Mouse (Mus musculus) midbrain, embryonic 16.5 days (tissue): ENCODE data around the gene P2rx6. TPM values are rescaled to one million over a fixed set of nuclear protein-coding genes. Genes with fewer than 3 reads are reported as not detected.

Source experiments
- polyA plus RNA-seq: library from polyadenylated mRNA; unstranded; fragments of >200 nt; fragmentation: Nextera tagmentation; extraction: Ambion mirVana; gene quantifications from 2 replicates; pipeline ENCODE4 v1.2.1, GENCODE M21; 2015

The P2rx6 gene
- polyA plus RNA-seq, 1 experiment from 2014 or later: 3.5 TPM

Other genes with a start within 250 kb of the P2rx6 start
- gene Serpind1, start 230.5 kb upstream of the P2rx6 start, polyA plus RNA-seq: 2.8 and 3.7 TPM in 2 replicates
- 26.0 and 30.9 TPM in 2 replicates for gene Snap29, start 155.9 kb upstream of the P2rx6 start, polyA plus RNA-seq
- gene Pi4ka, start 155.6 kb upstream of the P2rx6 start, polyA plus RNA-seq: 73.7 and 74.8 TPM in 2 replicates
- gene Crkl, start 109.9 kb upstream of the P2rx6 start, polyA plus RNA-seq: 72.4 and 88.8 TPM in 2 replicates
- 13.6 and 22.2 TPM in 2 replicates for gene Aifm3, start 72.3 kb upstream of the P2rx6 start, polyA plus RNA-seq
- 145 and 151 TPM in 2 replicates for gene Lztr1, start 53.2 kb upstream of the P2rx6 start, polyA plus RNA-seq
- 60.7 and 62.7 TPM in 2 replicates for gene Thap7, start 30.7 kb upstream of the P2rx6 start, polyA plus RNA-seq
- gene Lrrc74b, start 638 bp upstream of the P2rx6 start, polyA plus RNA-seq: 1.3 and 2.0 TPM in 2 replicates
- 43.7 and 49.5 TPM in 2 replicates for gene Slc7a4, start 21.3 kb downstream of the P2rx6 start, polyA plus RNA-seq
- gene Smpd4, start 57.5 kb downstream of the P2rx6 start, polyA plus RNA-seq: 27.6 and 28.4 TPM in 2 replicates
- gene Ccdc74a, start 84.6 kb downstream of the P2rx6 start, polyA plus RNA-seq: 11.6 and 14.6 TPM in 2 replicates
- gene Med15, start 171.0 kb downstream of the P2rx6 start, polyA plus RNA-seq: 47.5 and 47.9 TPM in 2 replicates
- 86.0 and 89.4 TPM in 2 replicates for gene Klhl22, start 197.7 kb downstream of the P2rx6 start, polyA plus RNA-seq
- 0.88 and 1.2 TPM in 2 replicates for gene Scarf2, start 235.4 kb downstream of the P2rx6 start, polyA plus RNA-seq